Mouse (Mus musculus) CH12.LX (cell line): ENCODE results near the gene Rbfox1. TPM values are rescaled to one million over a fixed set of nuclear protein-coding genes. Genes with fewer than 3 reads are reported as not detected.

Experiments
- DNase-seq: peaks from one replicate; pipeline ENCODE4 v3.0.0-alpha.2; 2013; ENCODE audit errors: extremely low read depth
- H3K27ac ChIP-seq: 2 replicates; pipeline ENCODE4 v1.5.1; 2012; ENCODE audit warnings: low read depth, mild to moderate bottlenecking, control low read depth, moderate library complexity; ENCODE audit not compliant: insufficient read depth
- H3K27me3 ChIP-seq: replicated peaks from 2 replicates; pipeline ENCODE3; 2012; ENCODE audit warnings: inconsistent platforms
- H3K36me3 ChIP-seq, 2 experiments: replicated peaks in 1 of 2; 2 replicates each; pipeline versions ENCODE3 to v1.6.1; 2012; ENCODE audit warnings: inconsistent platforms in 1 of 2, low read length in 1 of 2, mild to moderate bottlenecking in 1 of 2, mixed read lengths in 1 of 2, moderate library complexity in 1 of 2; ENCODE audit not compliant: control insufficient read depth in 1 of 2, insufficient read depth in 1 of 2
- H3K4me1 ChIP-seq, 2 experiments: 2 replicates each; pipeline ENCODE4 v1.6.1; 2012; ENCODE audit warnings: inconsistent platforms in 1 of 2, moderate library complexity in 1 of 2; ENCODE audit not compliant: insufficient read depth in 2 of 2, control insufficient read depth in 1 of 2
- H3K4me2 ChIP-seq: 2 replicates; pipeline ENCODE4 v1.6.1; 2012; ENCODE audit warnings: low read depth, mild to moderate bottlenecking, control low read depth; ENCODE audit not compliant: poor library complexity, insufficient read depth, severe bottlenecking
- H3K4me3 ChIP-seq, 3 experiments: fragments of 150-350 bp in 1 of 3; sonication (generic) in 1 of 3; replicated peaks in 1 of 3; 2 replicates each; pipeline versions ENCODE3 to v1.5.1; 2011 to 2012; ENCODE audit warnings: low read depth in 2 of 3, low read length in 2 of 3, mild to moderate bottlenecking in 2 of 3, moderate library complexity in 2 of 3, control low read depth in 1 of 3, improper control_type of control experiment in 1 of 3, inconsistent platforms in 1 of 3, mixed read lengths in 1 of 3; ENCODE audit not compliant: poor library complexity in 1 of 3
- H3K79me2 ChIP-seq: replicated peaks from 2 replicates; pipeline ENCODE4 v1.6.1; 2012; ENCODE audit warnings: mild to moderate bottlenecking, moderate library complexity; ENCODE audit not compliant: control insufficient read depth, poor library complexity, insufficient read depth, severe bottlenecking; ENCODE audit errors: extremely low read depth
- H3K9ac ChIP-seq: 2 replicates; pipeline ENCODE4 v1.6.1; 2012; ENCODE audit warnings: low read depth, mild to moderate bottlenecking, control low read depth, moderate library complexity; ENCODE audit not compliant: insufficient read depth
- H3K9me3 ChIP-seq: replicated peaks from 2 replicates; pipeline ENCODE3; 2012; ENCODE audit warnings: low read length, inconsistent platforms, mixed read lengths
- BHLHE40 ChIP-seq: IDR thresholded peaks from 2 replicates; pipeline ENCODE4 v1.6.1; 2011; ENCODE audit warnings: mild to moderate bottlenecking, low read depth, low read length, improper control_type of control experiment
- CTCF ChIP-seq, 2 experiments: IDR thresholded peaks in 1 of 2; conservative IDR thresholded peaks in 1 of 2; 2 replicates each; pipeline ENCODE4 v1.5.1; 2011 to 2012; ENCODE audit warnings: low read depth in 2 of 2, low read length in 2 of 2, improper control_type of control experiment in 1 of 2, inconsistent platforms in 1 of 2, mild to moderate bottlenecking in 1 of 2, moderate library complexity in 1 of 2
- E2F4 ChIP-seq: IDR thresholded peaks from 2 replicates; pipeline ENCODE4 v1.6.1; 2011; ENCODE audit warnings: low read depth, low read length, improper control_type of control experiment; ENCODE audit not compliant: insufficient replicate concordance
- EP300 ChIP-seq: IDR thresholded peaks from 2 replicates; pipeline ENCODE4 v1.6.1; 2011; ENCODE audit warnings: low read length, improper control_type of control experiment
- ETS1 ChIP-seq: conservative IDR thresholded peaks from 2 replicates; pipeline ENCODE4 v1.6.1; 2012; ENCODE audit warnings: low read depth, mild to moderate bottlenecking, inconsistent platforms, low read length, improper control_type of control experiment, moderate library complexity
- GABPA ChIP-seq: IDR thresholded peaks from 2 replicates; pipeline ENCODE4 v1.6.1; 2012; ENCODE audit warnings: low read depth, low read length, improper control_type of control experiment, inconsistent platforms; ENCODE audit not compliant: insufficient replicate concordance
- HCFC1 ChIP-seq: IDR thresholded peaks from 2 replicates; pipeline ENCODE4 v1.6.1; 2012; ENCODE audit warnings: low read depth, mild to moderate bottlenecking, inconsistent platforms, low read length, improper control_type of control experiment
- IRF4 ChIP-seq: IDR thresholded peaks from 2 replicates; pipeline ENCODE4 v1.6.1; 2014; ENCODE audit warnings: low read depth, mild to moderate bottlenecking, inconsistent platforms, low read length, improper control_type of control experiment
- JUN ChIP-seq: IDR thresholded peaks from 2 replicates; pipeline ENCODE4 v1.6.1; 2011; ENCODE audit warnings: low read depth, mild to moderate bottlenecking, low read length, improper control_type of control experiment, moderate library complexity; ENCODE audit not compliant: insufficient read depth
- MAFK ChIP-seq: IDR thresholded peaks from 2 replicates; pipeline ENCODE4 v1.6.1; 2011; ENCODE audit warnings: low read length, improper control_type of control experiment; ENCODE audit not compliant: insufficient replicate concordance
- MAX ChIP-seq: IDR thresholded peaks from 2 replicates; pipeline ENCODE4 v1.6.1; 2011; ENCODE audit warnings: low read length, improper control_type of control experiment
- MAZ ChIP-seq: IDR thresholded peaks from 2 replicates; pipeline ENCODE4 v1.6.1; 2012; ENCODE audit warnings: low read depth, mild to moderate bottlenecking, inconsistent platforms, low read length, improper control_type of control experiment, moderate library complexity
- MYC ChIP-seq: IDR thresholded peaks from 2 replicates; pipeline ENCODE4 v1.6.1; 2011; ENCODE audit warnings: low read depth, mild to moderate bottlenecking, improper control_type of control experiment, low read length
- NRF1 ChIP-seq: IDR thresholded peaks from 2 replicates; pipeline ENCODE4 v1.6.1; 2014; ENCODE audit warnings: low read depth, mild to moderate bottlenecking, inconsistent platforms, low read length, improper control_type of control experiment, moderate library complexity
- POLR2A ChIP-seq: IDR thresholded peaks from 2 replicates; pipeline ENCODE4 v1.6.1; 2011; ENCODE audit warnings: low read depth, mild to moderate bottlenecking, improper control_type of control experiment, low read length
- POLR2AphosphoS2 ChIP-seq: IDR thresholded peaks from 2 replicates; pipeline ENCODE4 v1.6.1; 2011; ENCODE audit warnings: low read depth, low read length, improper control_type of control experiment
- RAD21 ChIP-seq: IDR thresholded peaks from 2 replicates; pipeline ENCODE4 v1.6.1; 2011; ENCODE audit warnings: low read depth, mild to moderate bottlenecking, low read length, improper control_type of control experiment, moderate library complexity
- TBP ChIP-seq: conservative IDR thresholded peaks from 2 replicates; pipeline ENCODE4 v1.6.1; 2011; ENCODE audit warnings: low read depth, low read length, improper control_type of control experiment
- TCF12 ChIP-seq: IDR thresholded peaks from 2 replicates; pipeline ENCODE4 v1.6.1; 2014; ENCODE audit warnings: low read depth, mild to moderate bottlenecking, inconsistent platforms, low read length, improper control_type of control experiment
- ZKSCAN1 ChIP-seq: IDR thresholded peaks from 2 replicates; pipeline ENCODE4 v1.6.1; 2012; ENCODE audit warnings: low read depth, inconsistent platforms, low read length, improper control_type of control experiment, borderline replicate concordance
- ZNF384 ChIP-seq: IDR thresholded peaks from 2 replicates; pipeline ENCODE4 v1.6.1; 2012; ENCODE audit warnings: low read depth, low read length, improper control_type of control experiment, inconsistent platforms
- dilution Hi-C: fragments of 300-500 bp; cut with MboI; formaldehyde crosslinking; loops from 2 replicates; pipeline ENCODE4 v1.14.3; 2020; ENCODE audit warnings: low sequenced_read_pairs; ENCODE audit not compliant: extremely low pct_unique_long_range_greater_than_20kb, extremely low pct_ligation_motif_present
- in situ Hi-C: fragments of 300-500 bp; cut with MboI; formaldehyde crosslinking; loops from 3 replicates; pipeline ENCODE4 v1.14.3; 2019; ENCODE audit warnings: low sequenced_read_pairs, low pct_ligation_motif_present, low pct_unique_long_range_greater_than_20kb, mixed read lengths
- polyA plus RNA-seq: library from polyadenylated mRNA; unstranded; fragments of >175 nt; gene quantifications from 2 replicates; pipeline ENCODE4 v1.2.1, GENCODE M21; 2012; ENCODE audit warnings: low read depth; ENCODE audit not compliant: insufficient read length
- total RNA-seq, 2 experiments: library from RNA; depleted of rRNA; stranded (reverse); fragments of 300-350 nt in 1 of 2; fragments of >200 nt in 1 of 2; gene quantifications; 2 replicates each; pipeline ENCODE4 v1.2.3; 2012 to 2014

The Rbfox1 gene
- total and polyA plus RNA-seq, 3 experiments = not detected

- Histone ChIP-seq H3K4me2 (no peak overlapping the region), H3K27ac (no peak overlapping the region), H3K36me3 (no peaks in the 10 kb centered on the region), H3K27me3 (no peaks in the 10 kb centered on the region), H3K9me3 (peaks cover 77% of the 10 kb centered on the region), H3K9ac (no peak overlapping the region), H3K4me1 (no peaks in the 10 kb centered on the region), H3K4me3 (no peak overlapping the region)
- dilution Hi-C loops = no loop called here
- DNase-seq = no peak
- in situ Hi-C loops = no loop called here
- TF ChIP-seq TBP (no peak), MYC (no peak), MAFK (no peak), NRF1 (no peak), POLR2AphosphoS2 (no peak), MAX (no peak), TCF12 (no peak), HCFC1 (no peak), E2F4 (no peak)
- TF ChIP-seq, all 38 proteins: peak for 0
- H3K79me2 ChIP-seq = no peaks in the 10 kb centered on the region
These were observed 327.8 kb downstream of the Rbfox1 start for GRCm38 (mm10) chr16:6212916-6213315.

DNA sequence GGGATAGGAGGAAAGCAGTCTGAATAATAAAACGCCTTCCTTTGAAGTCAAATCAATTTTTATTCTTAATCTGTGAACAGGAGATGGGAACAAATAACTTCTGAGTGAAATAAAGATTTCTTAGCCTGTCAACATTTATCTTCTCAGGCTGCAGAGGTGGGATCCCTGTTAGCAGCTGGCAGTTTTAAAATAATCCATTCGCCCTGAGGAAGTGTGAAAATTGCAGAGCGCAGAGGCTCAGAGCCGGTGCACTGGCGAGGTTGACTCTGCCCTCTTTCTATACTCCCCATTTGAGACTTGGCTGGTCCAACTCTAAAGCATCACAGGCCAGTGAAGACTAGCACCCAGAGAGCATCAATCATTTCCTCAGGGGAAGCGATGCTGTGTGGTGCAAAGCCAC, 342.3 kb downstream of the Rbfox1 start:
- no peak overlapping the region for H3K4me2 ChIP-seq
- DNase-seq = no peak
- dilution Hi-C loops = no loop called here

More for the DNA sequence above, 342.3 kb downstream of the Rbfox1 start:
- peaks cover 76% of the 10 kb centered on the region for H3K9me3 ChIP-seq
- no peaks in the 10 kb centered on the region for H3K79me2 ChIP-seq
- no peak for TF ChIP-seq E2F4
- TF ChIP-seq IRF4 = no peak
- TF ChIP-seq ZNF384 = no peak
- no peak for TF ChIP-seq GABPA
- no peak for TF ChIP-seq CTCF (conservative IDR thresholded peaks at IDR 0.05 in 1 of 2, IDR thresholded peaks at IDR 0.05 in 1 of 2; ENCODE audit: low read depth in 2 of 2, low read length in 2 of 2)
- no peak for TF ChIP-seq NRF1
- no peak for TF ChIP-seq ZKSCAN1
- no peak for TF ChIP-seq EP300
- no peak for TF ChIP-seq MAZ
- no peak for TF ChIP-seq ETS1
- no peak for TF ChIP-seq POLR2A
- TF ChIP-seq MAFK = no peak
- no peak for TF ChIP-seq JUN
- no peak for TF ChIP-seq RAD21
- TF ChIP-seq BHLHE40 = no peak
- TF ChIP-seq MYC = no peak
- TF ChIP-seq TCF12 = no peak
- no peak overlapping the region for H3K27ac ChIP-seq
- H3K4me1 ChIP-seq = no peaks in the 10 kb centered on the region
- no peaks in the 10 kb centered on the region for H3K27me3 ChIP-seq
- no peak overlapping the region for H3K9ac ChIP-seq
- no peak overlapping the region for H3K4me3 ChIP-seq
- in situ Hi-C loops = no loop called here
- no peaks in the 10 kb centered on the region for H3K36me3 ChIP-seq
